Mouse (Mus musculus) stomach, postnatal 0 days (tissue): ENCODE results near the gene Ttc41. TPM values are rescaled to one million over a fixed set of nuclear protein-coding genes. Genes with fewer than 3 reads are reported as not detected.

Source experiments
- ATAC-seq: fragments of 200-750 bp; cut with Nextera tagmentation; 2 replicates; pipeline ENCODE4 v1.8.0; 2017; ENCODE audit not compliant: low FRiP score, low TSS enrichment
- DNase-seq: peaks from one replicate; pipeline ENCODE4 v3.0.0-alpha.2; 2016; ENCODE audit warnings: low spot score
- H3K27ac ChIP-seq: fragments of 300-500 bp; sonication (generic); replicated peaks from 2 replicates; pipeline ENCODE4 v1.5.1; 2014; ENCODE audit warnings: mild to moderate bottlenecking, control low read depth
- H3K27me3 ChIP-seq: fragments of 300-500 bp; sonication (generic); 2 replicates; pipeline ENCODE4 v1.6.1; 2014; ENCODE audit warnings: low read length; ENCODE audit not compliant: control insufficient read depth, insufficient read depth
- H3K36me3 ChIP-seq: fragments of 300-500 bp; sonication (generic); 2 replicates; pipeline ENCODE4 v1.6.1; 2014; ENCODE audit warnings: low read length, mixed read lengths; ENCODE audit not compliant: control insufficient read depth, insufficient read depth
- H3K4me1 ChIP-seq: fragments of 300-500 bp; sonication (generic); replicated peaks from 2 replicates; pipeline ENCODE4 v1.6.1; 2014; ENCODE audit warnings: antibody characterized with exemption; ENCODE audit not compliant: control insufficient read depth, insufficient read depth
- H3K4me2 ChIP-seq: fragments of 300-500 bp; sonication (generic); replicated peaks from 2 replicates; pipeline ENCODE4 v1.6.1; 2014; ENCODE audit warnings: low read depth, mild to moderate bottlenecking, control low read depth, moderate library complexity
- H3K4me3 ChIP-seq: fragments of 300-500 bp; sonication (generic); 2 replicates; pipeline ENCODE4 v1.5.1; 2014; ENCODE audit warnings: low read depth, low read length, control low read depth
- H3K9ac ChIP-seq: fragments of 300-500 bp; sonication (generic); 2 replicates; pipeline ENCODE4 v1.6.1; 2014; ENCODE audit warnings: mild to moderate bottlenecking, low read length, control low read depth, mixed read lengths
- H3K9me3 ChIP-seq: fragments of 300-500 bp; sonication (generic); 2 replicates; pipeline ENCODE4 v1.6.1; 2016; ENCODE audit warnings: low read length; ENCODE audit not compliant: control insufficient read depth
- CTCF ChIP-seq: IDR thresholded peaks from 2 replicates; pipeline ENCODE4 v1.5.1; 2016; ENCODE audit warnings: antibody characterized with exemption, low read depth, mild to moderate bottlenecking, moderate library complexity
- EP300 ChIP-seq: optimal IDR thresholded peaks from 2 replicates; pipeline ENCODE3; 2016; ENCODE audit warnings: antibody characterized with exemption
- WGBS: fragments of 180-500 bp; shearing (Covaris S2); extraction: QIAGEN DNeasy Blood & Tissue Kit; methylation state at CpG from one replicate; pipeline ENCODE4 v1.1.7; 2014; 5-methylcytosine and 5-hydroxymethylcytosine counted together
- polyA plus RNA-seq: library from polyadenylated mRNA; unstranded; fragments of >200 nt; fragmentation: Nextera tagmentation; extraction: Ambion mirVana; gene quantifications from 2 replicates; pipeline ENCODE4 v1.2.1, GENCODE M21; 2015

The Ttc41 gene
- polyA plus RNA-seq, 1 experiment from 2014 or later: 0.38 TPM

DNA sequence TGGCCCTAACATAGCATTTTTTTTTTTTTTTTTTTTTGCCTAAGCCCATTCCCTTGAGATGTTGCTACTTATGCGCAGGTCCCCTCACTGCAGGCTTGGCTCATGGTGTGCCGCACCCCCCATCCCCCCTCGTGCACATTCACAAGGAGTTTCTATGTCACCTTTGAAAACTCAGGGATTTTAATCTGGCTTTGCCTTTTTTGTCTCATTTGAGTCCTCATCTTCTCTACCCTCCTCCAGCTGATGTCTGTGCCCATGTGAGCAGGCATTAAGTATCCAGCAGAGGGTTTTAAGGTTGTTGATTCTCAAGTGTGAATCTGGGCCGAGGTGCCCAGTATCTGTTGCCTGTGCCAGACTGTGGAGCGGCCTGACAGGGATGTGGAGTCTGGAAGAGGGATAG lies 76.0 kb downstream of the Ttc41 start:
- TF ChIP-seq EP300 (no peak), CTCF (no peak)
- peak overlapping the region; percentile 18; the same call in 1 of the 2 replicates for H3K9ac ChIP-seq
- DNase-seq: no peak

GRCm38 (mm10) chr10:86782656-86783055 lies 77.0 kb downstream of the Ttc41 start:
- Histone ChIP-seq H3K9ac (no peak overlapping the region), H3K4me3 (no peak overlapping the region), H3K27ac (peak overlapping the region; percentile 82), H3K4me2 (0 out of 2 replicates have a peak overlapping the region, but pooled peaks have one; percentile 8), H3K4me1 (0 out of 2 replicates have a peak, but pooled peaks cover 2% of the 10 kb centered on the region), H3K9me3 (no peaks in the 10 kb centered on the region), H3K27me3 (no peaks in the 10 kb centered on the region), H3K36me3 (no peaks in the 10 kb centered on the region)
- DNase-seq (no peak), ATAC-seq (no peak)
- TF ChIP-seq EP300: no peak
- TF ChIP-seq CTCF: no peak
- WGBS: 65% methylated on average over 5 of the region's 5 CpGs

More for the DNA sequence above, 76.0 kb downstream of the Ttc41 start:
- Histone ChIP-seq H3K4me2 (peak overlapping the region; percentile 21; the same call in 1 of the 2 replicates), H3K4me1 (0 out of 2 replicates have a peak, but pooled peaks cover 2% of the 10 kb centered on the region), H3K27ac (no peak overlapping the region), H3K4me3 (no peak overlapping the region), H3K36me3 (no peaks in the 10 kb centered on the region), H3K27me3 (no peaks in the 10 kb centered on the region), H3K9me3 (no peaks in the 10 kb centered on the region)
- ATAC-seq: no peak
- WGBS: 53% methylated on average over 5 of the region's 5 CpGs

GRCm38 (mm10) chr10:86783561-86783960 lies 78.0 kb downstream of the Ttc41 start:
- Histone ChIP-seq H3K27ac (no peak overlapping the region), H3K9ac (no peak overlapping the region), H3K4me3 (no peak overlapping the region), H3K36me3 (no peaks in the 10 kb centered on the region), H3K9me3 (no peaks in the 10 kb centered on the region), H3K4me2 (no peak overlapping the region; the same call in 1 of the 2 replicates), H3K4me1 (0 out of 2 replicates have a peak, but pooled peaks cover 2% of the 10 kb centered on the region), H3K27me3 (no peaks in the 10 kb centered on the region)
- DNase-seq (peak; percentile 37), ATAC-seq (peak; percentile 16; the same call in 1 of the 2 replicates)
- WGBS: 62% methylated on average over 5 of the region's 5 CpGs
- TF ChIP-seq CTCF (no peak), EP300 (no peak)

GRCm38 (mm10) chr10:86784126-86784675 lies 78.6 kb downstream of the Ttc41 start:
- Histone ChIP-seq H3K27ac (no peak overlapping the region), H3K4me2 (no peak overlapping the region), H3K4me3 (no peak overlapping the region), H3K4me1 (0 out of 2 replicates have a peak, but pooled peaks cover 2% of the 10 kb centered on the region), H3K9me3 (no peaks in the 10 kb centered on the region), H3K36me3 (no peaks in the 10 kb centered on the region), H3K9ac (no peak overlapping the region), H3K27me3 (no peaks in the 10 kb centered on the region)
- ATAC-seq (no peak), DNase-seq (no peak)
- TF ChIP-seq CTCF: no peak
- no peak for TF ChIP-seq EP300
- 76% methylated on average over 5 of the region's 5 CpGs for WGBS

- ATAC-seq (no peak), DNase-seq (no peak)
- H3K9ac ChIP-seq: no peak overlapping the region
- H3K4me1 ChIP-seq: 0 out of 2 replicates have a peak, but pooled peaks cover 2% of the 10 kb centered on the region
- 60% methylated on average over 2 of the region's 2 CpGs for WGBS
- H3K27ac ChIP-seq: no peak overlapping the region
- H3K27me3 ChIP-seq: no peaks in the 10 kb centered on the region
- TF ChIP-seq EP300 (no peak), CTCF (no peak)
- no peak overlapping the region for H3K4me2 ChIP-seq
- no peaks in the 10 kb centered on the region for H3K36me3 ChIP-seq
- no peak overlapping the region for H3K4me3 ChIP-seq
- H3K9me3 ChIP-seq: no peaks in the 10 kb centered on the region
These were observed 79.8 kb downstream of the Ttc41 start for GRCm38 (mm10) chr10:86785396-86785795.

GRCm38 (mm10) chr10:86786083-86786482 lies 80.5 kb downstream of the Ttc41 start:
- Histone ChIP-seq H3K4me3 (no peak overlapping the region), H3K4me1 (no peaks in the 10 kb centered on the region), H3K27me3 (no peaks in the 10 kb centered on the region), H3K27ac (no peak overlapping the region), H3K36me3 (no peaks in the 10 kb centered on the region), H3K9ac (no peak overlapping the region), H3K9me3 (no peaks in the 10 kb centered on the region), H3K4me2 (no peak overlapping the region)
- ATAC-seq (peak; percentile 60), DNase-seq (no peak)
- WGBS: 62% methylated on average over 5 of the region's 5 CpGs
- TF ChIP-seq EP300 (no peak), CTCF (no peak)
